Mouse (Mus musculus) hindbrain, embryonic 14.5 days (tissue): ENCODE results near the gene Rngtt. TPM values are rescaled to one million over a fixed set of nuclear protein-coding genes. Genes with fewer than 3 reads are reported as not detected.

Experiments
- ATAC-seq: fragments of 200-750 bp; cut with Nextera tagmentation; 2 replicates; pipeline ENCODE4 v1.8.0; 2017; ENCODE audit warnings: moderate number of reproducible peaks, mild to moderate bottlenecking, moderate TSS enrichment, moderate library complexity; ENCODE audit not compliant: low FRiP score
- DNase-seq: peaks from one replicate; pipeline ENCODE4 v3.0.0-alpha.2; 2015; ENCODE audit warnings: low spot score
- H3K27ac ChIP-seq: fragments of 300-500 bp; sonication (generic); 2 replicates; pipeline ENCODE4 v1.5.1; 2014; ENCODE audit warnings: mild to moderate bottlenecking, moderate library complexity
- H3K27me3 ChIP-seq: fragments of 300-500 bp; sonication (generic); 2 replicates; pipeline ENCODE4 v1.6.1; 2014; ENCODE audit warnings: mild to moderate bottlenecking, low read length, mixed read lengths; ENCODE audit not compliant: control insufficient read depth, insufficient read depth
- H3K36me3 ChIP-seq: fragments of 300-500 bp; sonication (generic); replicated peaks from 2 replicates; pipeline ENCODE4 v1.6.1; 2014; ENCODE audit not compliant: control insufficient read depth, insufficient read depth
- H3K4me1 ChIP-seq: fragments of 300-500 bp; sonication (generic); replicated peaks from 2 replicates; pipeline ENCODE4 v1.6.1; 2014; ENCODE audit warnings: antibody characterized with exemption, low read length, mixed read lengths; ENCODE audit not compliant: control insufficient read depth, insufficient read depth
- H3K4me2 ChIP-seq: fragments of 300-500 bp; sonication (generic); replicated peaks from 2 replicates; pipeline ENCODE4 v1.6.1; 2014; ENCODE audit warnings: mild to moderate bottlenecking, moderate library complexity
- H3K4me3 ChIP-seq: fragments of 300-500 bp; sonication (generic); replicated peaks from 2 replicates; pipeline ENCODE4 v1.5.1; 2014; ENCODE audit warnings: mild to moderate bottlenecking, low read length
- H3K9ac ChIP-seq: fragments of 300-500 bp; sonication (generic); 2 replicates; pipeline ENCODE4 v1.6.1; 2014
- H3K9me3 ChIP-seq: fragments of 300-500 bp; sonication (generic); 2 replicates; pipeline ENCODE4 v1.6.1; 2016; ENCODE audit warnings: low read length; ENCODE audit not compliant: control insufficient read depth
- WGBS: fragments of 180-500 bp; shearing (Covaris S2); extraction: QIAGEN DNeasy Blood & Tissue Kit; methylation state at CpG from one replicate; pipeline ENCODE4 v1.1.7; 2014; 5-methylcytosine and 5-hydroxymethylcytosine counted together
- microRNA-seq: library from miRNA; unstranded; fragments of <30 nt; microRNA quantifications from one replicate; pipeline ENCODE4, GENCODE M21; 2016
- polyA plus RNA-seq: library from polyadenylated mRNA; unstranded; fragments of >200 nt; fragmentation: Nextera tagmentation; extraction: Ambion mirVana; gene quantifications from 2 replicates; pipeline ENCODE4 v1.2.1, GENCODE M21; 2014

The Rngtt gene
- polyA plus RNA-seq, 1 experiment from 2014 or later: 26.5 TPM

- Histone ChIP-seq H3K4me3 (no peak overlapping the region), H3K36me3 (no peaks in the 10 kb centered on the region), H3K9me3 (no peaks in the 10 kb centered on the region), H3K4me2 (0 out of 2 replicates have a peak overlapping the region, but pooled peaks have one; percentile 4), H3K9ac (no peak overlapping the region), H3K27ac (0 out of 2 replicates have a peak overlapping the region, but pooled peaks have one; percentile 22), H3K27me3 (no peaks in the 10 kb centered on the region), H3K4me1 (peaks cover 11% of the 10 kb centered on the region)
- ATAC-seq (peak; percentile 49; the same call in 1 of the 2 replicates), DNase-seq (peak; percentile 64)
- WGBS: 16% methylated on average over 6 of the region's 6 CpGs
These were observed 235.4 kb downstream of the Rngtt start for GRCm38 (mm10) chr4:33545577-33545879.

- Histone ChIP-seq H3K27ac (no peak overlapping the region), H3K27me3 (no peaks in the 10 kb centered on the region), H3K4me2 (no peak overlapping the region), H3K36me3 (no peaks in the 10 kb centered on the region), H3K4me3 (no peak overlapping the region), H3K9ac (no peak overlapping the region), H3K9me3 (no peaks in the 10 kb centered on the region), H3K4me1 (peaks cover 11% of the 10 kb centered on the region)
- DNase-seq (no peak), ATAC-seq (no peak)
- 92% methylated on average over 11 of the region's 11 CpGs for WGBS
These were observed 236.2 kb downstream of the Rngtt start for GRCm38 (mm10) chr4:33546278-33546677.

DNA sequence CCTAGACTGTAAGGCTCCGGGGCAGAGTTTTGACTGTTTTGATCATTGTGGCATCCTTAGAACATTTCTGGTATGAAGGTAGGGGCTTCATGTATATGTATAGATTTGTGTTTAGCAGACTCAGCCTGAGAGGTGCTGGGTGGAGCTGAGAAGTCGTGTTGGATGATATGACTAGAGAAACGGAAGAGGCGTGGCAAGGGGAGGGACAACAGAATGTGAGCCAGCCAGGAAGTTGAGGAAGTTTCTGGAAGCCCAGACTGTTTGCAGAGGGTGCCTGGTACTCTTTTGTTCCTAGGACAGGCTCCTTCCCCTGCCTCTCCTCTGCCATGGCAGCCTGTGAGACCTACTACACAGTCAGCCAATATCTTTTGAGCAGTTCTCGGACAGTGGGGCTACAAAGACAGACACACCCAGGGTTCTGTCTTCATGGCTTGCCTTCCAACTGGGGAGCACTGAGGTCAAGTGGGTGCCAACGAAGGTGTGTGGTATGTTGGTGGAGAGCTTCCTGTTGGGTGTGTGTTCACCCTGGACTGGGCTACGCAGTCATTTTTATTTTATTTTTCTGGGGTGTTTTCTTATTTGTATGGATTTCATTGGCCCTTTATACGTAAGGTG is 237.3 kb downstream of the Rngtt start:
- H3K4me1 ChIP-seq: peaks cover 11% of the 10 kb centered on the region
- no peak overlapping the region for H3K4me3 ChIP-seq
- no peak overlapping the region for H3K9ac ChIP-seq
- 87% methylated on average over 8 of the region's 8 CpGs for WGBS
- no peaks in the 10 kb centered on the region for H3K27me3 ChIP-seq
- no peaks in the 10 kb centered on the region for H3K9me3 ChIP-seq
- H3K4me2 ChIP-seq: no peak overlapping the region
- no peaks in the 10 kb centered on the region for H3K36me3 ChIP-seq
- no peak overlapping the region for H3K27ac ChIP-seq
- DNase-seq (no peak), ATAC-seq (no peak)

DNA sequence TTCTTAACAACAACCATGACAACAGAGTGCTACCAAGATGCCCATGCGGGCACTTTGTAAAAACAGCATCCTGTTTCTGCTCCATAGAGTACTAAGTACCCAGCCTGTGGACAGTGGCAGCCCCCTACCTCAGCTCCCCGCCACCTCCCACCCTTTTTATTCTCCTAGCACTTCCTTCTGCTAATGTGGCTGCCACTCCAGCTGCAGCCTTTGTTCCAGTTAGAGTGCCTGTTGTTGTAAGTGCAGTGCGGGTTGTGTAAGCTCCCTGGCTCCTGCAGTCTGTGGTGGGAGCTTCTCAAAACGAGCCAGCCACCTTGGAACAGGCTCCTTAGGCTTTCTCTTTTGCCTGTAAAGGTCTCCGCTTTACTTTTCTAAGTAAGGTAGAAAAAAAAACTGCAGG is 239.5 kb downstream of the Rngtt start:
- Histone ChIP-seq H3K27me3 (no peaks in the 10 kb centered on the region), H3K4me2 (no peak overlapping the region), H3K36me3 (no peaks in the 10 kb centered on the region), H3K27ac (no peak overlapping the region), H3K9me3 (no peaks in the 10 kb centered on the region), H3K4me1 (peaks cover 15% of the 10 kb centered on the region), H3K4me3 (no peak overlapping the region), H3K9ac (no peak overlapping the region)
- DNase-seq (no peak), ATAC-seq (no peak; the same call in 1 of the 2 replicates)
- 32% methylated on average over 5 of the region's 5 CpGs for WGBS

Small RNA genes within 50 kb of the gene (microRNA-seq; reads per million reads assigned to microRNA genes)
- gene Mir8118: not detected

Other genes starting within 250 kb of the Rngtt start
- 0.50 and 0.94 TPM in 2 replicates for gene Gabrr2, start 247.3 kb upstream of the Rngtt start, polyA plus RNA-seq
- 0.23 and 0.24 TPM in 2 replicates for gene Gabrr1, start 177.8 kb upstream of the Rngtt start, polyA plus RNA-seq
- 2.1 and 2.3 TPM in 2 replicates for gene Pm20d2, start 120.6 kb upstream of the Rngtt start, polyA plus RNA-seq
- gene Srsf12, start 101.3 kb upstream of the Rngtt start, polyA plus RNA-seq: 68.5 and 80.0 TPM in 2 replicates
- 61.4 and 66.3 TPM in 2 replicates for gene Pnrc1, start 20.1 kb upstream of the Rngtt start, polyA plus RNA-seq